Mouse (Mus musculus) thymus, postnatal 4 days (tissue): ENCODE results near the gene Smarce1.

Experiments
- DNase-seq: peaks from one replicate; pipeline ENCODE4 v3.0.0; 2021

Smarce1 gene

GRCm38 (mm10) chr11:99166241-99166640 lies 64.6 kb downstream of the Smarce1 start:
- peak; percentile 57 for DNase-seq

DNA sequence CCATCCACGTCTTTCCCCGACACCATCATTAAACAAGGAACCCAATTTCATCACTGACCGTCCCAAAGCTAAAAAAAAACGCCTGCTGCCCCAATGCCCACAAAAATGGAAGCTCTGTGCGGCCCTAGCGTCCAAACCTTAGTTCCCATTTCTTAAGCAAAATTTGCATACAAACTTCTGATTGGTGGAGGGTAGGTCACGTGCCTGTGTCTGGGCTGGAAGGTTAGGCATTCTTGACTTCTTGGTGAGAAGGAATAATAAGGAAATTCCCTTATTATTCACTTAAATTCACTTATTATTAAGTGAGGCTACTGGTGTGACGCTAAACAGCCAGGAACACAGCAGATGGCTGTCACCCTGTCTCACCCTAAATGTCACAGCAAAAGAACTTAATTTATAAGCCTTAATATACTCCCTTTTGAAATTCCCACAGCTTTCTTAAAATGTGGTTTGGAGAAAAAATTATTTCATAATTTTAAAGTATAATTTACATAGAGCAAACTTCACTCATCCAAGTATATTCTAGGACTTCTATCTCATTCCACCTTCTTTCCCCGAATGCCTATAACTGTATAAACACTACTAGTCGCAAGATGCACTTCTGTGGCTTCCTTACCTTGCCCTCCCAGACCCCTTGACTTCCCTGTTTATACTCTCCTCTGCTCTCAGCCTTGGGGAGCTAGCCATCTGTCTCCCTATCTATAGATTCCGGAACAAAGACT lies 65.6 kb downstream of the Smarce1 start:
- no peak for DNase-seq

DNA sequence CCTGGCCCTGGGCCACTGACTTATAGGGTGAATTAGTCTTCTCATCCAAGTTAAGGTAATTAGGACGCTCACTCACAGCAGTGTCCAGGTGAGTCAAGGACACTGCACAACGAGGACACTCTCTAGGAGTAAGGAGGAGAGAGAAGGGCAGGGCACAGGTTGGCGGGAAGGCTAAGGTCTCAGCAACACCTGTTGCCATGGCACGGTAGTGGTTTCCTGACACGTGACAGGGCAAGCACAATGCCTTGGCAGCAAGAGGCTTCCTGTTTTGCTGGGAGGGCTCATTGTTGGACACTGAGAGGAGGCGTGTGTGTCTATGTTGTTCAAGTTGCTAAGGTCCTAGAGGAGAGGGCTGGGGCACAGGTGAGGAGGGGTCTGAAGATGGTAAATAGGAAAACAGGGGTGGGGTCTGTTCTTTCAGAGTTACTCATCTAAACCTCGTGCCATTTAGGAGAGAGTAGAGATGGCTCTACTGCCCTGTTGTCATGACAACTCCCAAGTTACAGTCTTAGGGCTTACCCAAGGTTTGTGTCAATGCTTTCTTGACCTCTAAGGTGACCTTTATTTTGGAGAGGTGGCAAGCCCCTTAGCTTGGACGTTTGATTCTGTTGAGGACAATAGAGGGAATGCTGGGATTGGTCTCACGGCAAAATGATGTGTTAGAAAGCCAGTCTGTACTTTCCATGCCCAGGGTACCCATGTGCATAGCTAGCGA lies 67.7 kb downstream of the Smarce1 start:
- peak; percentile 77 for DNase-seq

DNA sequence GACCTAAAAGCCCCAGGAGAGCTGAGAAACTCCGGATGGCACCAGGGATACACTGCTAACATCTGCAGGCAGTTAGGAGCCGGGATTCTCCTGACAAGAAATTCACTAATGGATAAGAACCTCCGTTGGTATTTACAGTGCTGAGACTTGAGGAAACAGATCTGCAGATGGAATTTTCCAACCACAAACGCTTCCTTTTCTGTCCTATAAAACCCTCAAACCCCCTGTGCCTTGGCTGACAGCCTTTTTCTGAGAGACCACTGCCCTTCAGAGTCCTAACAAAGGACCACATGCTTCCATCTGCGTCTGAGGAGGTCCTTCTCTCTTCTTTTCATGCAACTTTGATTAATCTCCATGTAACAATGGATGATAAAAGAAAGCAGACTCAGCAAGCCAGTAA lies 69.2 kb downstream of the Smarce1 start:
- no peak for DNase-seq

GRCm38 (mm10) chr11:99160228-99160627 lies 70.6 kb downstream of the Smarce1 start:
- DNase-seq, result no peak
